Mouse (Mus musculus) kidney, adult 2 months (tissue): ENCODE data around the gene Gm44596.

Experiments used
- CTCF ChIP-seq: fragments of 200-500 bp; conservative IDR thresholded peaks from 2 replicates; pipeline ENCODE4 v1.5.1; 2011; ENCODE audit warnings: low read depth, mild to moderate bottlenecking, control low read depth, low read length, moderate library complexity, mixed read lengths; ENCODE audit not compliant: insufficient read depth, insufficient read length
- POLR2A ChIP-seq: fragments of 200-500 bp; IDR thresholded peaks from one replicate; pipeline ENCODE4 v1.6.1; 2011; ENCODE audit warnings: low read depth, low read length, control low read depth

DNA sequence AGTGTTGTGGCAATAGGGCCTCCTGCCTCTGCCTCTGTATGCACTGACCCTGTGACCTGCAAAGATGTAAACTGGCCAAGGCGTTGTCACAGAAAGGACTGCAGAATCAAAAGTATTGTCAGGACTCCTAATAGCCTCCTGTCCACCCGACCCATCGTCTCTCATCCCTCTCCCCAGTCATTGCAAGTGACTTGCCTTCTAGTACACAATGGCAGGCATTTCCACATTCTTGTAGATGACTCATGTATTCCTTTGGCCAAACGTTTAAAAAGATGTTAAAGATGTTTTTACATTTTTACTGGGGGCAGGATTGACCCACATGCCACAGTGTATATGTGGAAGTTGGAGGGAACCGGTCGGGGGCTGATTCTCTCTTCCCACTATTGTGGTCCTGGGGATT is 10.6 kb upstream of the Gm44596 start:
- TF ChIP-seq POLR2A (no peak), CTCF (no peak)
